Mouse (Mus musculus): ENCODE measurements around the gene Ppp2r3d. TPM values are rescaled to one million over a fixed set of nuclear protein-coding genes. Genes with fewer than 3 reads are reported as not detected.
A peak's percentile ranks its signal among the peaks of the same experiment; 100 is the strongest.

Ppp2r3d gene
- polyA plus RNA-seq, 2 experiments, result 119 to 301 TPM

DNA sequence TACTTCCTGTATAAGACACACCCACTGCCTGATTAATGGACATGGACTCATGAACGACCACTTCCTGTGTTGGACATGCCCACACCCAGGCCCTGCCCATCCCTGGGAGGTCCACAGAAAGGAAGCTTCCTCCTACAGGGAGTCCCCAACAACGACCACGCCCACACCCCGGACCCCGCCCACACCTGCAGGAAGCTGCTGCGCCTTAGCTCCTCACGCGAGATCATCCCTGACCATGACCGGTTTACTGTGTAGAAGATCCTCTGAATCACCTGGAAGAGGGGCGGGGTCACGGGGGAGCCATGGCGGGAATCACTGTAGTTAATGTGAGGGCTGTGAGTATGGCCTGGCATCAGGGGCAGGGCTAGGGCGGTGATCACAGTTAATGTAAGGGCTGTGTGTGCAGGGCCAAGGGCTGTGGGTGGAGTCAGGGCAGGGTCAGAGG, 37.3 kb downstream of the Ppp2r3d start:
- no peak overlapping the region for H3K4me2 ChIP-seq (replicated peaks; ENCODE audit: low read depth, low read length, severe bottlenecking)
- no peak overlapping the region for H3K4me3 ChIP-seq (replicated peaks; ENCODE audit: low read length)
- peaks cover 37% of the 10 kb centered on the region for H3K36me3 ChIP-seq (ENCODE audit: control insufficient read depth, insufficient read depth, low read length)
- no peak overlapping the region for H3K27ac ChIP-seq (replicated peaks; ENCODE audit: low read depth, low read length)
- DNase-seq (ENCODE audit: low spot score) (no peak), ATAC-seq (ENCODE audit: low FRiP score, low read depth) (peak; percentile 44)
- H3K27me3 ChIP-seq (ENCODE audit: control insufficient read depth, insufficient read depth, low read length), result no peaks in the 10 kb centered on the region
- TF ChIP-seq POLR2A (IDR thresholded peaks at IDR 0.05; ENCODE audit: borderline replicate concordance, extremely low read depth, insufficient read depth, insufficient read length), result no peak
- H3K9me3 ChIP-seq (ENCODE audit: control insufficient read depth, low read length), result peaks cover 36% of the 10 kb centered on the region
- H3K9ac ChIP-seq (ENCODE audit: low read depth, low read length, severe bottlenecking), result no peak overlapping the region
- no peaks in the 10 kb centered on the region for H3K4me1 ChIP-seq (ENCODE audit: control insufficient read depth, insufficient read depth, low read length)
- WGBS, result 93% methylated on average over 13 of the region's 13 CpGs

DNA sequence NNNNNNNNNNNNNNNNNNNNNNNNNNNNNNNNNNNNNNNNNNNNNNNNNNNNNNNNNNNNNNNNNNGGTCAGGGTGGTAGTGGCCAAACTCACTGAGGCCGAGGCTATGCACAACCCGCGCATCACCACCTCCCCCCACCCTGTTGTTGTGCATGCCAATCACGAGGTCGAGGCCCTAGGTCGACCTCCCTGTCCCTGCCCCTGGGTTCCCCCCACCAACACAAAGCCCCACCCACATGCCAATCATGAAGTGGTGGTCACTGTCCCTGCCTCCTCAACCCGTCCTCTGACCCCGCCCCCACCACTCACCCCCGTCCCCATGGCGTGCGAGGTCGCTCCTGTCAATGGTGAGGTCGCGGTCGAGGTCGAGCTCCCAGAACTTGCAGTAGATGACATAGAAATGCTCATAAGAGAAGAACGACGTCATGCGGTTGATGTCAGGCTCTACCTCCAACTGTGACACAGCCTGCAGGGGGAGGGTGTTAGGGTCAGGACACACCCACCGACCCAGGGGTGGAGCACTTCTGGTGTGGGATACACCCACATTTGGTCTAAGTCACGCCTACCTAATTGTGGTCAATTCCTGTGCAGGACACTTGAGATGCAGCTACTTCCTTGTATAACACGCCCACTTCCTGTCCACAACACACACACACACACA, 37.9 kb downstream of the Ppp2r3d start:
- WGBS, result 97% methylated on average over 21 of the region's 22 CpGs
- no peak overlapping the region for H3K4me2 ChIP-seq (replicated peaks; ENCODE audit: low read depth, low read length, severe bottlenecking)
- no peaks in the 10 kb centered on the region for H3K27me3 ChIP-seq (ENCODE audit: control insufficient read depth, insufficient read depth, low read length)
- H3K36me3 ChIP-seq (ENCODE audit: control insufficient read depth, insufficient read depth, low read length), result peaks cover 37% of the 10 kb centered on the region
- H3K4me1 ChIP-seq (ENCODE audit: control insufficient read depth, insufficient read depth, low read length), result no peaks in the 10 kb centered on the region
- H3K4me3 ChIP-seq (replicated peaks; ENCODE audit: low read length), result no peak overlapping the region
- no peak for TF ChIP-seq POLR2A (IDR thresholded peaks at IDR 0.05; ENCODE audit: borderline replicate concordance, extremely low read depth, insufficient read depth, insufficient read length)
- H3K27ac ChIP-seq (replicated peaks; ENCODE audit: low read depth, low read length), result no peak overlapping the region
- H3K9me3 ChIP-seq (ENCODE audit: control insufficient read depth, low read length), result peaks cover 36% of the 10 kb centered on the region
- ATAC-seq (ENCODE audit: low FRiP score, low read depth), result peak; percentile 4; the same call in 1 of the 2 replicates
- DNase-seq (ENCODE audit: low spot score), result no peak
- H3K9ac ChIP-seq (ENCODE audit: low read depth, low read length, severe bottlenecking), result no peak overlapping the region

DNA sequence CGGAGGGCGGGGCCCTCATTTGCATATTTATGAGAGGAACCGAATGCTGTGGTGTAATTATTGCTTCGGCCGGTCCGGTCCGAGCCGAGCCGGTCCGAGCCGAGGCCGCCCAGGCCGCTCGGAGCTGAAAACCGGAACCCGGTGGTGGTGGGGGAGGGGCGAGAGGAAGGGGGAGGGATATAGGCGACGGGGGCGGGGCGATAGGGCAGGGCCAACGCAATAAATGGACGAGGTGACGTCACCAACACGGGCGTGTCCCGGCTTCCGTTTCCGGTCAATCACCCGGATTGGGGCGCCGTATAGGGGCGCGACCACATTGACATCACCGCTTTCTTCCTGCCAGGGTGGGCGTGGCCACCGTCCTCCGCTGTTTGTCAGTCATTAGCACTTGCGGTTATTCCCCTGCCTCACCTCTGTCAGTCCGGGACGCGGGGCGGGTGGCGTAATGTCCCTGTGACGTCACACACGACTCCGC, 51.2 kb downstream of the Ppp2r3d start:
- Histone ChIP-seq H3K36me3 (ENCODE audit: control insufficient read depth, insufficient read depth, low read length) (no peaks in the 10 kb centered on the region), H3K27me3 (ENCODE audit: control insufficient read depth, insufficient read depth, low read length) (no peaks in the 10 kb centered on the region), H3K9ac (ENCODE audit: low read depth, low read length, severe bottlenecking) (peak overlapping the region; percentile 68), H3K27ac (replicated peaks; ENCODE audit: low read depth, low read length) (peak overlapping the region; percentile 97), H3K4me2 (replicated peaks; ENCODE audit: low read depth, low read length, severe bottlenecking) (peak overlapping the region; percentile 53), H3K9me3 (ENCODE audit: control insufficient read depth, low read length) (no peaks in the 10 kb centered on the region), H3K4me3 (replicated peaks; ENCODE audit: low read length) (peak overlapping the region; percentile 62), H3K4me1 (ENCODE audit: control insufficient read depth, insufficient read depth, low read length) (no peaks in the 10 kb centered on the region)
- WGBS, result under 1% methylated on average over 42 of the region's 47 CpGs
- DNase-seq (ENCODE audit: low spot score) (peak; percentile 97), ATAC-seq (ENCODE audit: low FRiP score, low read depth) (peak; percentile 28)
- TF ChIP-seq POLR2A (IDR thresholded peaks at IDR 0.05; ENCODE audit: borderline replicate concordance, extremely low read depth, insufficient read depth, insufficient read length), result peak; percentile 73; the same call in 1 of the 2 replicates

DNA sequence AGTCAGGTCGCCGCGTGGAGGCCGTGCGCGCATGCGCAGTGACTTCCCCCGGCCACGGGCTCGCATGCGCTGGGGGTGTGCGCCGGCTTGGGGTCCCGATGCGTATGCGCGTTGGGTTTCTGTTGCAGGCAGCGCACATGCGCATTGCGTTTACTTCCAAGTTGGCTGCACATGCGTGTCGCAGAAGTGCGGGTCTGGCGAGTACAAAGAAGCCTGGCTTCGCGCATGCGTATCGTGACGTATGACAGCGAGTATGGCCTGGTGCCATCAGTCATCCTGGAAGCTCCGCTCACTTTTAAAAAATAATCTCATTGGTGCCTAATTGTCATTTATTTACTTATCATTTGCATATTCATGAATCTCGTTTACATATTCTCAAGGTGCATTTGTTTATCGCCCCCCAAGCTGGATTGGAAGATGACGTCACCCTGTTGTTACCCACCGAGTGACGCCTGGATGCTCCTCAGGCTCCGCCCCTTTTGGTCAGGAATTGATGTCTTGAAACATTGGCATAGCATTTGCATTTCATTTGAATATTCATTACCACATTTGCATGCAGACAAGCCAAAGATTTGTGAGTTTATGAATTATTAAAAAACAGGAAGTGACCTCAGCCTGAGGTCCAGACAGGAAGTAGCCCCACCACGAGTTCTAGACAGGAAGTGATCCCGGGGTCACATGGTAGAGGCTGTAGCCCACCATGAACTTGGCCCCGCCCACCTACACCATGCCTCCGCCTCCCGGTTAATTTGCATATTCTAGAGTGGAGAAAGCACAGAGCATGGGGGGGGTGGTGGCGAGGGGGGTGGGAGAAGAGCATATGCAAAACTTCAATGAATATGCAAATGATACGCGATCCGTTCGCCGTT, 51.9 kb downstream of the Ppp2r3d start:
- peak overlapping the region; percentile 53 for H3K4me2 ChIP-seq (replicated peaks; ENCODE audit: low read depth, low read length, severe bottlenecking)
- TF ChIP-seq POLR2A (IDR thresholded peaks at IDR 0.05; ENCODE audit: borderline replicate concordance, extremely low read depth, insufficient read depth, insufficient read length), result no peak
- H3K4me1 ChIP-seq (ENCODE audit: control insufficient read depth, insufficient read depth, low read length), result no peaks in the 10 kb centered on the region
- H3K27me3 ChIP-seq (ENCODE audit: control insufficient read depth, insufficient read depth, low read length), result no peaks in the 10 kb centered on the region
- peak overlapping the region; percentile 70 for H3K9ac ChIP-seq (ENCODE audit: low read depth, low read length, severe bottlenecking)
- peak; percentile 99 for DNase-seq (ENCODE audit: low spot score)
- peak overlapping the region; percentile 97 for H3K27ac ChIP-seq (replicated peaks; ENCODE audit: low read depth, low read length)
- H3K4me3 ChIP-seq (replicated peaks; ENCODE audit: low read length), result peak overlapping the region; percentile 62
- peak; percentile 76 for ATAC-seq (ENCODE audit: low FRiP score, low read depth)
- H3K36me3 ChIP-seq (ENCODE audit: control insufficient read depth, insufficient read depth, low read length), result no peaks in the 10 kb centered on the region
- no peaks in the 10 kb centered on the region for H3K9me3 ChIP-seq (ENCODE audit: control insufficient read depth, low read length)
- WGBS, result under 1% methylated on average over 48 of the region's 48 CpGs

DNA sequence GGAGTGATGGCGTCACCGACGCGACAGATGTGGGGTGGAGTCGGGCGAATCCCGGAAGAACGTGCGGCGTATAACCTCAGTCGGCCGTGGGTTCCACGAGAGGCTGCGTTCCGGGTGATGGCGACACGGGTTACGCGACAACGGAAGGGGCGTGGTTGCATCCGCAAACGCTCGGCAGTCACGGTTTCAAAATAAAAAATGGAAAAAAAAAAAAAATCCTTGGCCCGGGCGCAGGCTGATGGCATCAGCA, 52.5 kb downstream of the Ppp2r3d start:
- peak overlapping the region; percentile 70 for H3K9ac ChIP-seq (ENCODE audit: low read depth, low read length, severe bottlenecking)
- no peaks in the 10 kb centered on the region for H3K36me3 ChIP-seq (ENCODE audit: control insufficient read depth, insufficient read depth, low read length)
- H3K4me1 ChIP-seq (ENCODE audit: control insufficient read depth, insufficient read depth, low read length), result no peaks in the 10 kb centered on the region
- no peak for ATAC-seq (ENCODE audit: low FRiP score, low read depth)
- peak overlapping the region; percentile 47 for H3K4me2 ChIP-seq (replicated peaks; ENCODE audit: low read depth, low read length, severe bottlenecking)
- H3K9me3 ChIP-seq (ENCODE audit: control insufficient read depth, low read length), result no peaks in the 10 kb centered on the region
- DNase-seq (ENCODE audit: low spot score), result no peak
- H3K27ac ChIP-seq (replicated peaks; ENCODE audit: low read depth, low read length), result peak overlapping the region; percentile 97
- under 1% methylated on average over 27 of the region's 27 CpGs for WGBS
- peak overlapping the region; percentile 62 for H3K4me3 ChIP-seq (replicated peaks; ENCODE audit: low read length)
- no peaks in the 10 kb centered on the region for H3K27me3 ChIP-seq (ENCODE audit: control insufficient read depth, insufficient read depth, low read length)
- TF ChIP-seq POLR2A (IDR thresholded peaks at IDR 0.05; ENCODE audit: borderline replicate concordance, extremely low read depth, insufficient read depth, insufficient read length), result no peak
